Mouse (Mus musculus) hindbrain, embryonic 14.5 days (tissue): ENCODE results near the gene Slc44a4. TPM values are rescaled to one million over a fixed set of nuclear protein-coding genes. Genes with fewer than 3 reads are reported as not detected.
A peak's percentile ranks its signal among the peaks of the same experiment; 100 is the strongest.

Experiments
- ATAC-seq: fragments of 200-750 bp; cut with Nextera tagmentation; 2 replicates; pipeline ENCODE4 v1.8.0; 2017; ENCODE audit warnings: moderate number of reproducible peaks, mild to moderate bottlenecking, moderate TSS enrichment, moderate library complexity; ENCODE audit not compliant: low FRiP score
- DNase-seq: peaks from one replicate; pipeline ENCODE4 v3.0.0-alpha.2; 2015; ENCODE audit warnings: low spot score
- H3K27ac ChIP-seq: fragments of 300-500 bp; sonication (generic); 2 replicates; pipeline ENCODE4 v1.5.1; 2014; ENCODE audit warnings: mild to moderate bottlenecking, moderate library complexity
- H3K27me3 ChIP-seq: fragments of 300-500 bp; sonication (generic); 2 replicates; pipeline ENCODE4 v1.6.1; 2014; ENCODE audit warnings: mild to moderate bottlenecking, low read length, mixed read lengths; ENCODE audit not compliant: control insufficient read depth, insufficient read depth
- H3K36me3 ChIP-seq: fragments of 300-500 bp; sonication (generic); replicated peaks from 2 replicates; pipeline ENCODE4 v1.6.1; 2014; ENCODE audit not compliant: control insufficient read depth, insufficient read depth
- H3K4me1 ChIP-seq: fragments of 300-500 bp; sonication (generic); replicated peaks from 2 replicates; pipeline ENCODE4 v1.6.1; 2014; ENCODE audit warnings: antibody characterized with exemption, low read length, mixed read lengths; ENCODE audit not compliant: control insufficient read depth, insufficient read depth
- H3K4me2 ChIP-seq: fragments of 300-500 bp; sonication (generic); replicated peaks from 2 replicates; pipeline ENCODE4 v1.6.1; 2014; ENCODE audit warnings: mild to moderate bottlenecking, moderate library complexity
- H3K4me3 ChIP-seq: fragments of 300-500 bp; sonication (generic); replicated peaks from 2 replicates; pipeline ENCODE4 v1.5.1; 2014; ENCODE audit warnings: mild to moderate bottlenecking, low read length
- H3K9ac ChIP-seq: fragments of 300-500 bp; sonication (generic); 2 replicates; pipeline ENCODE4 v1.6.1; 2014
- H3K9me3 ChIP-seq: fragments of 300-500 bp; sonication (generic); 2 replicates; pipeline ENCODE4 v1.6.1; 2016; ENCODE audit warnings: low read length; ENCODE audit not compliant: control insufficient read depth
- WGBS: fragments of 180-500 bp; shearing (Covaris S2); extraction: QIAGEN DNeasy Blood & Tissue Kit; methylation state at CpG from one replicate; pipeline ENCODE4 v1.1.7; 2014; 5-methylcytosine and 5-hydroxymethylcytosine counted together
- polyA plus RNA-seq: library from polyadenylated mRNA; unstranded; fragments of >200 nt; fragmentation: Nextera tagmentation; extraction: Ambion mirVana; gene quantifications from 2 replicates; pipeline ENCODE4 v1.2.1, GENCODE M21; 2014

Gene Slc44a4
- polyA plus RNA-seq, 1 experiment from 2014 or later, result 0.11 TPM

- peak overlapping the region; percentile 60 for H3K4me3 ChIP-seq
- no peaks in the 10 kb centered on the region for H3K27me3 ChIP-seq
- peak overlapping the region; percentile 73 for H3K9ac ChIP-seq
- H3K9me3 ChIP-seq, result no peaks in the 10 kb centered on the region
- H3K36me3 ChIP-seq, result peaks cover 35% of the 10 kb centered on the region
- WGBS, result 13% methylated on average over 14 of the region's 14 CpGs
- peak overlapping the region; percentile 74 for H3K4me2 ChIP-seq
- DNase-seq, result peak; percentile 50
- ATAC-seq, result peak; percentile 4; the same call in 1 of the 2 replicates
- H3K27ac ChIP-seq, result peak overlapping the region; percentile 51; the same call in 1 of the 2 replicates
- H3K4me1 ChIP-seq, result peaks cover 7% of the 10 kb centered on the region
These were observed 17.5 kb downstream of the Slc44a4 start for GRCm38 (mm10) chr17:34931735-34932098.

GRCm38 (mm10) chr17:34932287-34932686 is 18.0 kb downstream of the Slc44a4 start:
- Histone ChIP-seq H3K36me3 (peaks cover 41% of the 10 kb centered on the region), H3K4me2 (peak overlapping the region; percentile 74), H3K27me3 (no peaks in the 10 kb centered on the region), H3K27ac (no peak overlapping the region), H3K9me3 (no peaks in the 10 kb centered on the region), H3K4me3 (peak overlapping the region; percentile 60), H3K9ac (peak overlapping the region; percentile 73), H3K4me1 (peaks cover 7% of the 10 kb centered on the region)
- 87% methylated on average over 8 of the region's 8 CpGs for WGBS
- DNase-seq (no peak), ATAC-seq (no peak)

- H3K4me3 ChIP-seq, result no peak overlapping the region
- H3K4me1 ChIP-seq, result peaks cover 7% of the 10 kb centered on the region
- H3K4me2 ChIP-seq, result no peak overlapping the region
- H3K27me3 ChIP-seq, result no peaks in the 10 kb centered on the region
- no peak for DNase-seq
- no peak overlapping the region for H3K9ac ChIP-seq
- H3K36me3 ChIP-seq, result peaks cover 42% of the 10 kb centered on the region
- no peaks in the 10 kb centered on the region for H3K9me3 ChIP-seq
- WGBS, result 66% methylated on average over 24 of the region's 24 CpGs
- no peak for ATAC-seq
- H3K27ac ChIP-seq, result no peak overlapping the region
These were observed 19.8 kb downstream of the Slc44a4 start for GRCm38 (mm10) chr17:34934031-34934430.

- peaks cover 7% of the 10 kb centered on the region for H3K4me1 ChIP-seq
- H3K36me3 ChIP-seq, result peaks cover 42% of the 10 kb centered on the region
- no peak for DNase-seq
- no peaks in the 10 kb centered on the region for H3K27me3 ChIP-seq
- H3K4me2 ChIP-seq, result no peak overlapping the region
- no peak overlapping the region for H3K27ac ChIP-seq
- ATAC-seq, result no peak
- no peak overlapping the region for H3K9ac ChIP-seq
- WGBS, result 58% methylated on average over 8 of the region's 8 CpGs
- H3K4me3 ChIP-seq, result no peak overlapping the region
- no peaks in the 10 kb centered on the region for H3K9me3 ChIP-seq
These were observed 20.6 kb downstream of the Slc44a4 start for GRCm38 (mm10) chr17:34934830-34935229.

GRCm38 (mm10) chr17:34937960-34938505 is 23.8 kb downstream of the Slc44a4 start:
- H3K4me1 ChIP-seq, result no peaks in the 10 kb centered on the region
- peaks cover 40% of the 10 kb centered on the region for H3K36me3 ChIP-seq
- 87% methylated on average over 6 of the region's 6 CpGs for WGBS
- H3K9ac ChIP-seq, result no peak overlapping the region
- no peak overlapping the region for H3K4me3 ChIP-seq
- ATAC-seq, result no peak
- H3K9me3 ChIP-seq, result no peaks in the 10 kb centered on the region
- no peak for DNase-seq
- H3K27ac ChIP-seq, result no peak overlapping the region
- H3K27me3 ChIP-seq, result no peaks in the 10 kb centered on the region
- no peak overlapping the region for H3K4me2 ChIP-seq

GRCm38 (mm10) chr17:34941344-34942041 is 27.2 kb downstream of the Slc44a4 start:
- no peak for DNase-seq
- H3K4me3 ChIP-seq, result peak overlapping the region; percentile 6; the same call in 1 of the 2 replicates
- no peaks in the 10 kb centered on the region for H3K4me1 ChIP-seq
- no peaks in the 10 kb centered on the region for H3K27me3 ChIP-seq
- ATAC-seq, result no peak
- H3K4me2 ChIP-seq, result peak overlapping the region; percentile 42
- H3K9me3 ChIP-seq, result no peaks in the 10 kb centered on the region
- peak overlapping the region; percentile 31; the same call in 1 of the 2 replicates for H3K9ac ChIP-seq
- H3K27ac ChIP-seq, result no peak overlapping the region
- peaks cover 9% of the 10 kb centered on the region; the same call in 1 of the 2 replicates for H3K36me3 ChIP-seq
- 9% methylated on average over 15 of the region's 15 CpGs for WGBS

- no peak overlapping the region for H3K4me3 ChIP-seq
- ATAC-seq, result no peak
- no peak overlapping the region for H3K4me2 ChIP-seq
- no peak overlapping the region for H3K9ac ChIP-seq
- H3K9me3 ChIP-seq, result no peaks in the 10 kb centered on the region
- H3K27me3 ChIP-seq, result no peaks in the 10 kb centered on the region
- no peak for DNase-seq
- no peak overlapping the region for H3K27ac ChIP-seq
- H3K36me3 ChIP-seq, result no peaks in the 10 kb centered on the region; the same call in 1 of the 2 replicates
- WGBS, result 84% methylated on average over 4 of the region's 4 CpGs
- H3K4me1 ChIP-seq, result no peaks in the 10 kb centered on the region
These were observed 29.0 kb downstream of the Slc44a4 start for GRCm38 (mm10) chr17:34943128-34943815.

GRCm38 (mm10) chr17:34944362-34944761 is 30.1 kb downstream of the Slc44a4 start:
- Histone ChIP-seq H3K4me2 (no peak overlapping the region), H3K9ac (no peak overlapping the region), H3K4me1 (no peaks in the 10 kb centered on the region), H3K4me3 (no peak overlapping the region), H3K36me3 (peaks cover 9% of the 10 kb centered on the region), H3K9me3 (no peaks in the 10 kb centered on the region), H3K27me3 (no peaks in the 10 kb centered on the region), H3K27ac (no peak overlapping the region)
- ATAC-seq, result no peak
- DNase-seq, result no peak

GRCm38 (mm10) chr17:34946486-34947140 is 32.3 kb downstream of the Slc44a4 start:
- no peak for ATAC-seq
- H3K4me3 ChIP-seq, result no peak overlapping the region
- no peak for DNase-seq
- H3K4me1 ChIP-seq, result peaks cover 15% of the 10 kb centered on the region
- H3K36me3 ChIP-seq, result peaks cover 29% of the 10 kb centered on the region
- no peak overlapping the region for H3K9ac ChIP-seq
- H3K27me3 ChIP-seq, result no peaks in the 10 kb centered on the region
- no peak overlapping the region for H3K4me2 ChIP-seq
- no peaks in the 10 kb centered on the region for H3K9me3 ChIP-seq
- H3K27ac ChIP-seq, result no peak overlapping the region
- 94% methylated on average over 5 of the region's 5 CpGs for WGBS
